Mouse (Mus musculus) MEL (cell line): Measurements from ENCODE around the gene Pdpn. TPM values are rescaled to one million over a fixed set of nuclear protein-coding genes. Genes with fewer than 3 reads are reported as not detected.

ENCODE experiments used
- DNase-seq: peaks from one replicate; pipeline ENCODE4 v3.0.0; 2011; ENCODE audit warnings: low read depth, low spot score
- H3K27ac ChIP-seq: 2 replicates; pipeline ENCODE4 v1.5.1; 2012; ENCODE audit warnings: low read depth, mild to moderate bottlenecking, control low read depth, low read length, moderate library complexity; ENCODE audit not compliant: control insufficient read depth
- H3K27me3 ChIP-seq, 2 experiments: fragments of 150-350 bp in 1 of 2; sonication (generic) in 1 of 2; 2 replicates each; pipeline ENCODE4 v1.6.1; 2012; ENCODE audit warnings: low read length in 2 of 2, mild to moderate bottlenecking in 2 of 2, improper control_type of control experiment in 1 of 2, moderate library complexity in 1 of 2; ENCODE audit not compliant: insufficient read depth in 2 of 2, control insufficient read depth in 1 of 2
- H3K36me3 ChIP-seq, 2 experiments: 2 replicates each; pipeline ENCODE4 v1.6.1; 2012 to 2014; ENCODE audit warnings: low read length in 2 of 2, improper control_type of control experiment in 1 of 2, inconsistent platforms in 1 of 2, mild to moderate bottlenecking in 1 of 2; ENCODE audit not compliant: insufficient read depth in 2 of 2, control insufficient read depth in 1 of 2
- H3K4me1 ChIP-seq, 2 experiments: fragments of 150-350 bp in 1 of 2; sonication (generic) in 1 of 2; 2 replicates each; pipeline ENCODE4 v1.6.1; 2012; ENCODE audit warnings: low read length in 2 of 2, improper control_type of control experiment in 1 of 2, mild to moderate bottlenecking in 1 of 2; ENCODE audit not compliant: insufficient read depth in 2 of 2, control insufficient read depth in 1 of 2
- H3K4me3 ChIP-seq, 2 experiments: fragments of 150-350 bp in 1 of 2; sonication (generic) in 1 of 2; 2 replicates each; pipeline ENCODE4 v1.5.1; 2012; ENCODE audit warnings: low read depth in 2 of 2, low read length in 2 of 2, mild to moderate bottlenecking in 2 of 2, moderate library complexity in 2 of 2, control low read depth in 1 of 2, improper control_type of control experiment in 1 of 2; ENCODE audit not compliant: control insufficient read depth in 1 of 2, insufficient read depth in 1 of 2
- H3K79me2 ChIP-seq: 2 replicates; pipeline ENCODE4 v1.6.1; 2012; ENCODE audit warnings: mild to moderate bottlenecking, low read length, moderate library complexity; ENCODE audit not compliant: control insufficient read depth, poor library complexity, insufficient read depth
- H3K9ac ChIP-seq: 2 replicates; pipeline ENCODE4 v1.6.1; 2012; ENCODE audit warnings: low read depth, mild to moderate bottlenecking, control low read depth, low read length, moderate library complexity; ENCODE audit not compliant: control insufficient read depth, poor library complexity, severe bottlenecking
- H3K9me3 ChIP-seq: fragments of 150-350 bp; sonication (generic); replicated peaks from 2 replicates; pipeline ENCODE4 v1.6.1; 2012; ENCODE audit warnings: mild to moderate bottlenecking, low read length, improper control_type of control experiment, moderate library complexity; ENCODE audit not compliant: insufficient read depth
- BHLHE40 ChIP-seq: IDR thresholded peaks from 2 replicates; pipeline ENCODE4 v1.6.1; 2012; ENCODE audit warnings: low read depth, mild to moderate bottlenecking, inconsistent platforms, low read length, improper control_type of control experiment, borderline replicate concordance
- CHD2 ChIP-seq: IDR thresholded peaks from 2 replicates; pipeline ENCODE4 v1.6.1; 2011; ENCODE audit warnings: low read length, improper control_type of control experiment
- CTCF ChIP-seq, 3 experiments: IDR thresholded peaks in 2 of 3; conservative IDR thresholded peaks in 1 of 3; 2 replicates each; pipeline ENCODE4 v1.5.1; 2011 to 2012; ENCODE audit warnings: low read length in 3 of 3, low read depth in 2 of 3, mild to moderate bottlenecking in 2 of 3, improper control_type of control experiment in 1 of 3, inconsistent platforms in 1 of 3, mixed read lengths in 1 of 3, moderate library complexity in 1 of 3; ENCODE audit not compliant: control insufficient read depth in 1 of 3, insufficient read depth in 1 of 3, poor library complexity in 1 of 3, severe bottlenecking in 1 of 3
- ELF1 ChIP-seq: IDR thresholded peaks from 2 replicates; pipeline ENCODE4 v1.6.1; 2014; ENCODE audit warnings: low read depth, mild to moderate bottlenecking, inconsistent platforms, low read length, improper control_type of control experiment, moderate library complexity
- ETS1 ChIP-seq: IDR thresholded peaks from 2 replicates; pipeline ENCODE4 v1.6.1; 2012; ENCODE audit warnings: low read depth, mild to moderate bottlenecking, inconsistent platforms, low read length, improper control_type of control experiment, moderate library complexity
- HCFC1 ChIP-seq: IDR thresholded peaks from 2 replicates; pipeline ENCODE4 v1.6.1; 2012; ENCODE audit warnings: low read depth, mild to moderate bottlenecking, inconsistent platforms, low read length, improper control_type of control experiment, moderate library complexity
- JUND ChIP-seq: IDR thresholded peaks from 2 replicates; pipeline ENCODE4 v1.6.1; 2011; ENCODE audit warnings: low read depth, mild to moderate bottlenecking, improper control_type of control experiment, low read length
- MAZ ChIP-seq: IDR thresholded peaks from 2 replicates; pipeline ENCODE4 v1.6.1; 2012; ENCODE audit warnings: low read depth, mild to moderate bottlenecking, inconsistent platforms, low read length, improper control_type of control experiment
- MEF2A ChIP-seq: IDR thresholded peaks from 2 replicates; pipeline ENCODE4 v1.6.1; 2014; ENCODE audit warnings: low read depth, mild to moderate bottlenecking, inconsistent platforms, low read length, improper control_type of control experiment; ENCODE audit not compliant: poor library complexity, insufficient replicate concordance, severe bottlenecking; ENCODE audit errors: extremely low read depth
- MXI1 ChIP-seq: IDR thresholded peaks from 2 replicates; pipeline ENCODE4 v1.6.1; 2011; ENCODE audit warnings: mild to moderate bottlenecking, low read depth, low read length, improper control_type of control experiment
- MYB ChIP-seq: IDR thresholded peaks from 2 replicates; pipeline ENCODE4 v1.6.1; 2011; ENCODE audit warnings: mild to moderate bottlenecking, low read depth, low read length, improper control_type of control experiment
- MYC ChIP-seq: IDR thresholded peaks from 2 replicates; pipeline ENCODE4 v1.6.1; 2011; ENCODE audit warnings: low read depth, mild to moderate bottlenecking, low read length, improper control_type of control experiment, moderate library complexity
- NELFE ChIP-seq: IDR thresholded peaks from 2 replicates; pipeline ENCODE4 v1.6.1; 2011; ENCODE audit warnings: low read depth, low read length, improper control_type of control experiment
- NRF1 ChIP-seq: IDR thresholded peaks from 2 replicates; pipeline ENCODE4 v1.6.1; 2014; ENCODE audit warnings: low read depth, mild to moderate bottlenecking, inconsistent platforms, low read length, improper control_type of control experiment, moderate library complexity; ENCODE audit not compliant: poor library complexity, insufficient read depth, severe bottlenecking
- POLR2AphosphoS2 ChIP-seq: IDR thresholded peaks from 2 replicates; pipeline ENCODE4 v1.6.1; 2011; ENCODE audit warnings: low read length, improper control_type of control experiment
- RAD21 ChIP-seq: IDR thresholded peaks from 2 replicates; pipeline ENCODE4 v1.6.1; 2011; ENCODE audit warnings: mild to moderate bottlenecking, low read depth, low read length, improper control_type of control experiment
- RCOR1 ChIP-seq: IDR thresholded peaks from 2 replicates; pipeline ENCODE4 v1.6.1; 2012; ENCODE audit warnings: low read depth, mild to moderate bottlenecking, inconsistent platforms, low read length, improper control_type of control experiment
- SIN3A ChIP-seq: IDR thresholded peaks from 2 replicates; pipeline ENCODE4 v1.6.1; 2012; ENCODE audit warnings: low read length, improper control_type of control experiment, inconsistent platforms
- SMC3 ChIP-seq: IDR thresholded peaks from 2 replicates; pipeline ENCODE4 v1.6.1; 2011; ENCODE audit warnings: low read depth, low read length, improper control_type of control experiment
- TAL1 ChIP-seq: IDR thresholded peaks from 2 replicates; pipeline ENCODE4 v1.6.1; 2012; ENCODE audit warnings: mild to moderate bottlenecking, inconsistent platforms, low read length, moderate library complexity, mixed read lengths
- TBP ChIP-seq: IDR thresholded peaks from 2 replicates; pipeline ENCODE4 v1.8.0; 2011; ENCODE audit warnings: low read depth, low read length, improper control_type of control experiment
- TCF12 ChIP-seq: IDR thresholded peaks from 2 replicates; pipeline ENCODE4 v1.6.1; 2014; ENCODE audit warnings: low read depth, mild to moderate bottlenecking, inconsistent platforms, low read length, improper control_type of control experiment, moderate library complexity
- UBTF ChIP-seq: IDR thresholded peaks from 2 replicates; pipeline ENCODE4 v1.6.1; 2012; ENCODE audit warnings: low read depth, mild to moderate bottlenecking, inconsistent platforms, low read length, improper control_type of control experiment, moderate library complexity, borderline replicate concordance; ENCODE audit not compliant: insufficient read depth
- USF1 ChIP-seq: IDR thresholded peaks from 2 replicates; pipeline ENCODE4 v1.6.1; 2014; ENCODE audit warnings: low read depth, mild to moderate bottlenecking, inconsistent platforms, low read length, improper control_type of control experiment, moderate library complexity
- USF2 ChIP-seq, 2 experiments: IDR thresholded peaks; 2 replicates each; pipeline ENCODE4 v1.6.1; 2011 to 2012; ENCODE audit warnings: improper control_type of control experiment in 2 of 2, low read length in 2 of 2, borderline replicate concordance in 1 of 2, inconsistent platforms in 1 of 2, low read depth in 1 of 2, mild to moderate bottlenecking in 1 of 2; ENCODE audit not compliant: insufficient read depth in 1 of 2
- ZC3H11A ChIP-seq: IDR thresholded peaks from 2 replicates; pipeline ENCODE4 v1.6.1; 2012; ENCODE audit warnings: low read depth, mild to moderate bottlenecking, inconsistent platforms, low read length, improper control_type of control experiment
- ZKSCAN1 ChIP-seq: IDR thresholded peaks from 2 replicates; pipeline ENCODE4 v1.6.1; 2012; ENCODE audit warnings: low read depth, mild to moderate bottlenecking, inconsistent platforms, low read length, improper control_type of control experiment, moderate library complexity
- polyA plus RNA-seq, 2 experiments: library from polyadenylated mRNA; stranded (reverse) in 1 of 2; unstranded in 1 of 2; fragments of >175 nt in 1 of 2; fragments of >200 nt in 1 of 2; gene quantifications; 2 replicates each; pipeline versions ENCODE4 v1.2.1 to v1.2.4; 2012; ENCODE audit warnings: low replicate concordance in 2 of 2, low read depth in 1 of 2; ENCODE audit not compliant: insufficient read length in 2 of 2, insufficient read depth in 1 of 2, missing spikeins in 1 of 2
- total RNA-seq: library from RNA; depleted of rRNA; stranded (reverse); fragments of 300-350 nt; gene quantifications from 2 replicates; pipeline ENCODE4 v1.2.3, GENCODE M21; 2012

Pdpn gene
- total and polyA plus RNA-seq, 3 experiments: not detected

- Histone ChIP-seq H3K9me3 (no peaks in the 10 kb centered on the region), H3K4me3 (no peak overlapping the region), H3K36me3 (no peaks in the 10 kb centered on the region), H3K27me3 (no peaks in the 10 kb centered on the region), H3K9ac (no peak overlapping the region), H3K4me1 (peaks cover 0 to 3% of the 10 kb centered on the region in 2 experiments; a peak in 1 of 4 replicates), H3K79me2 (no peaks in the 10 kb centered on the region), H3K27ac (no peak overlapping the region)
- no peak for TF ChIP-seq SIN3A
- no peak for TF ChIP-seq MYB
- no peak for TF ChIP-seq JUND
- no peak for TF ChIP-seq MYC
- TF ChIP-seq TBP: no peak
- TF ChIP-seq RAD21: no peak
- no peak for TF ChIP-seq SMC3
- no peak for TF ChIP-seq ZC3H11A
- TF ChIP-seq USF1: no peak
- TF ChIP-seq CTCF (IDR thresholded peaks at IDR 0.05 in 2 of 3, conservative IDR thresholded peaks at IDR 0.05 in 1 of 3; ENCODE audit: control insufficient read depth in 1 of 3, insufficient read depth in 1 of 3, low read depth in 2 of 3, low read length in 3 of 3, poor library complexity in 1 of 3, severe bottlenecking in 1 of 3): no peak
- no peak for TF ChIP-seq HCFC1
- no peak for TF ChIP-seq NELFE
- TF ChIP-seq CHD2: no peak
- TF ChIP-seq TAL1: no peak
- TF ChIP-seq RCOR1: no peak
- TF ChIP-seq NRF1: no peak
- no peak for DNase-seq
Observed at GRCm38 (mm10) chr4:143231110-143231509, 68.3 kb downstream of the Pdpn start.

GRCm38 (mm10) chr4:143227976-143228375, 71.4 kb downstream of the Pdpn start:
- no peak overlapping the region for H3K27ac ChIP-seq

GRCm38 (mm10) chr4:143225886-143226285, 73.5 kb downstream of the Pdpn start:
- H3K79me2 ChIP-seq: no peaks in the 10 kb centered on the region
- no peak for DNase-seq
- H3K36me3 ChIP-seq: no peaks in the 10 kb centered on the region
- H3K4me1 ChIP-seq: peaks cover 0 to 3% of the 10 kb centered on the region in 2 experiments; a peak in 1 of 4 replicates
- H3K27me3 ChIP-seq: no peaks in the 10 kb centered on the region
- H3K27ac ChIP-seq: no peak overlapping the region
- H3K9ac ChIP-seq: no peak overlapping the region
- H3K9me3 ChIP-seq: no peaks in the 10 kb centered on the region
- no peak overlapping the region for H3K4me3 ChIP-seq
- no peak for TF ChIP-seq POLR2AphosphoS2
- no peak for TF ChIP-seq ETS1
- no peak for TF ChIP-seq RCOR1
- TF ChIP-seq MEF2A: no peak
- TF ChIP-seq ZKSCAN1: no peak
- TF ChIP-seq UBTF: no peak
- no peak for TF ChIP-seq BHLHE40
- no peak for TF ChIP-seq ELF1
- no peak for TF ChIP-seq CHD2
- no peak for TF ChIP-seq USF2 (IDR thresholded peaks at IDR 0.05; ENCODE audit: borderline replicate concordance in 1 of 2, insufficient read depth in 1 of 2, low read depth in 1 of 2, low read length in 2 of 2)
- no peak for TF ChIP-seq NRF1
- TF ChIP-seq MAZ: no peak
- TF ChIP-seq MXI1: no peak

More at GRCm38 (mm10) chr4:143227976-143228375, 71.4 kb downstream of the Pdpn start:
- Histone ChIP-seq H3K4me3 (no peak overlapping the region), H3K36me3 (no peaks in the 10 kb centered on the region), H3K27me3 (no peaks in the 10 kb centered on the region), H3K9me3 (no peaks in the 10 kb centered on the region), H3K79me2 (no peaks in the 10 kb centered on the region), H3K4me1 (peaks cover 0 to 3% of the 10 kb centered on the region in 2 experiments; a peak in 1 of 4 replicates), H3K9ac (no peak overlapping the region)
- TF ChIP-seq USF2 (IDR thresholded peaks at IDR 0.05; ENCODE audit: borderline replicate concordance in 1 of 2, insufficient read depth in 1 of 2, low read depth in 1 of 2, low read length in 2 of 2) (no peak), HCFC1 (no peak), TCF12 (no peak)
- DNase-seq: no peak
